Mouse (Mus musculus) hindbrain, embryonic 16.5 days (tissue): ENCODE data around the gene Rimbp3. TPM values are rescaled to one million over a fixed set of nuclear protein-coding genes. Genes with fewer than 3 reads are reported as not detected.

ENCODE experiments used
- ATAC-seq: fragments of 200-750 bp; cut with Nextera tagmentation; 2 replicates; pipeline ENCODE4 v1.8.0; 2017; ENCODE audit warnings: moderate TSS enrichment, moderate library complexity
- H3K27ac ChIP-seq: fragments of 300-500 bp; sonication (generic); 2 replicates; pipeline ENCODE4 v1.5.1; 2014; ENCODE audit warnings: low read depth, mild to moderate bottlenecking, control low read depth, low read length, moderate library complexity
- H3K27me3 ChIP-seq: fragments of 300-500 bp; sonication (generic); replicated peaks from 2 replicates; pipeline ENCODE4 v1.6.1; 2014; ENCODE audit warnings: low read length; ENCODE audit not compliant: control insufficient read depth, insufficient read depth
- H3K36me3 ChIP-seq: fragments of 300-500 bp; sonication (generic); 2 replicates; pipeline ENCODE4 v1.6.1; 2014; ENCODE audit warnings: mild to moderate bottlenecking, low read length, moderate library complexity, mixed read lengths; ENCODE audit not compliant: control insufficient read depth, insufficient read depth
- H3K4me1 ChIP-seq: fragments of 300-500 bp; sonication (generic); 2 replicates; pipeline ENCODE4 v1.6.1; 2014; ENCODE audit warnings: low read depth, low read length; ENCODE audit not compliant: control insufficient read depth, insufficient read depth
- H3K4me2 ChIP-seq: fragments of 300-500 bp; sonication (generic); 2 replicates; pipeline ENCODE4 v1.6.1; 2014; ENCODE audit warnings: mild to moderate bottlenecking, low read length, control low read depth, moderate library complexity
- H3K4me3 ChIP-seq: fragments of 300-500 bp; sonication (generic); 2 replicates; pipeline ENCODE4 v1.5.1; 2014; ENCODE audit warnings: mild to moderate bottlenecking, low read length, control low read depth, moderate library complexity
- H3K9ac ChIP-seq: fragments of 300-500 bp; sonication (generic); 2 replicates; pipeline ENCODE4 v1.6.1; 2014; ENCODE audit warnings: low read depth, mild to moderate bottlenecking, control low read depth, low read length, moderate library complexity
- H3K9me3 ChIP-seq: fragments of 300-500 bp; sonication (generic); 2 replicates; pipeline ENCODE4 v1.6.1; 2014; ENCODE audit warnings: mild to moderate bottlenecking, low read length, moderate library complexity; ENCODE audit not compliant: control insufficient read depth
- WGBS: fragments of 180-500 bp; shearing (Covaris S2); extraction: QIAGEN DNeasy Blood & Tissue Kit; methylation state at CpG from one replicate; pipeline ENCODE4 v1.1.7; 2014; 5-methylcytosine and 5-hydroxymethylcytosine counted together
- polyA plus RNA-seq: library from polyadenylated mRNA; unstranded; fragments of >200 nt; fragmentation: Nextera tagmentation; extraction: Ambion mirVana; gene quantifications from 2 replicates; pipeline ENCODE4 v1.2.1, GENCODE M21; 2015

The Rimbp3 gene
- polyA plus RNA-seq, 1 experiment from 2014 or later, result 1.9 TPM

DNA sequence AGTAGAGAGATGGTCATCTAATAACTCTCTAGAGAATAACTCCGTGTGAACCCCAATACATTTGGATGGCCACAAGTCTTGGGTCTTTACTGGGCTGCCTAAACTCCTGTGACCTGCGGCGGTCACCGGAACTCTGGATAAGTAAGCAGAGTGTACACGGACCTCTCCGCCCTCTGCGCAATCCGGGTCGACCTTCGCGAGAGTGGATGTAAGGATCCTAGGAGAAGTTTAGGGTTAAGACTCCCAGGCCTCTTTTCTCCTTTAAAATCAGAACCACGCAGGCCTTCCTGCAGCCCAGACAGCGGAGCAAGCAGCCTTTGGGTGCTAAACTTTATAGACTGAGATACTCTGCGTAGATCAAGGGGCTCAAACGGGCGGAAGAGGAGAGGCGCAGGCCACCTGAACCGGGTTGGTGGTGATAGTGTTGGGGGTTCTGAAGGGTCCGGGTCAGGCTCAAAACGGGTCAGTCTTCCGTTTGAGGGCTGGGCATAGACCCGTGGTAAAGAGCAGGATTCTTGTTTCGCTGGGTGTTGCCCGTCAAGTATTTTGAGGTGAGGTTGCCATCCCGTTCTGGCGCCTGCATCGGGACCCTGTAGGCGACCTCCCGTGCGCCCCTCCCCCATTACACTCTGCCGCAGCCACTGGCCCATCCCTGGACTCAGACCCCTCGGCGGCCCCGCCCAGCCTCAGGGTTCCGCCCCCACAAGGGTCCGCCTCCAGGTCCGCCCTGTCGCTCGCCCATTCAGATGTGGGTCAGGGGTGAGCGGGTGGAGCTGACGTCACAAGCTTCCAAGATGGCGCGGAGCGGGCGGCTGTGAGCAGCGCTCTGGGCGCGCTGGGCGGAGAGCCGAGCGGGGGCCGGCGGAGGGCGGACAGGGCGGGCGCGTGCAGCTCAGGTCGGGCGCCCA is 24.6 kb downstream of the Rimbp3 start, which contains the start of gene Hic2:
Gene Hic2, plus strand, starts transcription at position 779 of the 908 bp plus-strand sequence.
- Histone ChIP-seq H3K27ac (peak within 1 kb of the TSS; percentile 93), H3K36me3 (no peaks in the 10 kb centered on the region), H3K4me2 (peak within 1 kb of the TSS; percentile 72), H3K9me3 (no peaks in the 10 kb centered on the region), H3K27me3 (no peaks in the 10 kb centered on the region), H3K4me3 (peak within 1 kb of the TSS; percentile 82), H3K9ac (peak within 1 kb of the TSS; percentile 96), H3K4me1 (peaks cover 17% of the 10 kb centered on the region)
- under 1% methylated on average over 57 of the region's 59 CpGs for WGBS
- peak; percentile 96 for ATAC-seq

- H3K27ac ChIP-seq, result peak overlapping the region; percentile 93
- H3K4me2 ChIP-seq, result peak overlapping the region; percentile 72
- H3K36me3 ChIP-seq, result no peaks in the 10 kb centered on the region
- H3K9ac ChIP-seq, result peak overlapping the region; percentile 96
- H3K4me3 ChIP-seq, result peak overlapping the region; percentile 82
- WGBS, result 1% methylated on average over 47 of the region's 62 CpGs
- H3K4me1 ChIP-seq, result peaks cover 17% of the 10 kb centered on the region
- no peaks in the 10 kb centered on the region for H3K9me3 ChIP-seq
- ATAC-seq, result peak; percentile 82
- no peaks in the 10 kb centered on the region for H3K27me3 ChIP-seq
Observed at GRCm38 (mm10) chr16:17233702-17234498, 25.5 kb downstream of the Rimbp3 start.

DNA sequence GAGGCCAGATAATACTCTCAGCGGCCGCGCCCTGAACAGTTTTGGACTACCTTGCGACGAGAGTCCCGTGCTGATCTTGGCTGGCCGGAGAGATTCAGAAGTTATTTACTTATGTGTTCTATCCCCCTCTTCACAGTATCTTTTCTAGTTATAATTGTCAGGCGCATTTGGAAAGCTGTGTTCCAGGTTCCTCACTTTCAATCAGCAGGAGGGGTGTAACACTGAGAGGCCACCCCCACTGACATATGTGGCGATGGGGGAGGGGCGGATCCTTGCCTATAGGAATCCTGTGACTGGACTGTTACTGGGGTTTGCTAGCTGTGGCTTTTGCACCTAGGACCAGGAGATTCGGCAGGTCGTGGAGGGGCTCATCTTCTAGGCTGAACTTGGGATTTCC is 26.1 kb downstream of the Rimbp3 start:
- Histone ChIP-seq H3K4me2 (peak overlapping the region; percentile 72), H3K27me3 (no peaks in the 10 kb centered on the region), H3K36me3 (no peaks in the 10 kb centered on the region), H3K27ac (peak overlapping the region; percentile 93), H3K9ac (peak overlapping the region; percentile 96), H3K4me3 (peak overlapping the region; percentile 82), H3K4me1 (peaks cover 21% of the 10 kb centered on the region), H3K9me3 (no peaks in the 10 kb centered on the region)
- WGBS, result 3% methylated on average over 12 of the region's 12 CpGs
- ATAC-seq, result no peak

DNA sequence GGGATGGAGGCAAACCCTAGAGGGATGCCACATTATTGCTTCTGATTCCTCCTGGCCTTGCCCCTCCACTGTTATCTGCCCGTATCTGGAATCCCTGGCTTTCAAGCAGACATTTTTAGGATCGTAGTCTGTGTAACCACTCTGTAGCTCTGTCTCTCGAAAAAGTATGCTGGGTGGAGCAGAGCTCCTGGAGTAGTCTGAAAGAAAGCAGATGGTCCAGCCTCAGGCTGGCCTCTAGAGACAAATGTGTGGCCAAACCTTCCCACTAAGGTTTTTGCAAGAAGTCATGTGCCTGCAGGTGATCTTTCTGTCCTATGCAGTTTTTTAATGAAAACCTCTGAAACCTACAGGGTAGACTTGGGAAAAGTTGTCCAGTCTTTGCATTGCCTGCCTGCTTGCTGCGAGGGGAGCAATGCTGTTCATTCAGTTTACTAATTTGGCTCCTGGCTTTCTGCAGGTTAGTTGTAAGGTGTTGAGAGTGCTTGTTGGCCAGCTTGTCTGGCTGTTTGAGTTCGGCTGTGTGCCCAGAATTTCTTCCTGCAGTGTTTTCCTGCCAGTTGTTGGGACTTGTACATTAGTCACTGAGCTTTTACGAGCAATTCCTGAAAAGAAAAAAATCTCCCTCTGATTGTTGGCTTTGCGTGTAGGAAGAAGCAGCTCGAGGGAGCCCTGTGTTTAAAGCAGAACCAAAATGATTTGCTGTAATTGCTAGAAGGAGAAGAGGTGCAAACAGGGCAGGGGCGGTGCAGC is 26.7 kb downstream of the Rimbp3 start:
- Histone ChIP-seq H3K4me2 (peak overlapping the region; percentile 72), H3K9ac (peak overlapping the region; percentile 96), H3K27ac (no peak overlapping the region), H3K9me3 (no peaks in the 10 kb centered on the region), H3K36me3 (no peaks in the 10 kb centered on the region), H3K4me1 (peaks cover 21% of the 10 kb centered on the region), H3K4me3 (peak overlapping the region; percentile 82), H3K27me3 (no peaks in the 10 kb centered on the region)
- ATAC-seq, result no peak
- 40% methylated on average over 9 of the region's 9 CpGs for WGBS

DNA sequence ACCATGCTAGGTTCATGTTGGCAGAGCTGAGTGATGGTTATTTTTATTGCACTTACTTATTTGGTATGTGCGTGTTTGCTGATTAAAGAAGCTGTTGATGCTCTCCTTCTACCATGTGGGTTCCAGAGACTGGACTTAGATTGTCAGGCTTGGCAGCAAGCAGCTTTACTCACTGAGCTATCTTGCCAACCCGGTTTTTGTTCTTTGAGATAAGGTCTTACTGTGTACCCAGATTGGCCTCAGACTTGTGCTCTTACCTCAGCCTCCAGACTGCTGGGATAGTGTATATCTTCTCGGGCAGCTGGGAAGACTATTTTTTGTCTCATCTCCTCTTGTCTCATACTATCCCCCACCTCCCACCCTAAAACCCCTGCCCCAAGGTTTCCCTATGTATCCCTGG is 29.2 kb downstream of the Rimbp3 start:
- Histone ChIP-seq H3K4me2 (no peak overlapping the region), H3K36me3 (no peaks in the 10 kb centered on the region), H3K4me3 (no peak overlapping the region), H3K27ac (no peak overlapping the region), H3K9ac (no peak overlapping the region), H3K27me3 (no peaks in the 10 kb centered on the region), H3K9me3 (no peaks in the 10 kb centered on the region), H3K4me1 (peaks cover 21% of the 10 kb centered on the region)
- 92% methylated on average over 3 of the region's 3 CpGs for WGBS
- no peak for ATAC-seq

DNA sequence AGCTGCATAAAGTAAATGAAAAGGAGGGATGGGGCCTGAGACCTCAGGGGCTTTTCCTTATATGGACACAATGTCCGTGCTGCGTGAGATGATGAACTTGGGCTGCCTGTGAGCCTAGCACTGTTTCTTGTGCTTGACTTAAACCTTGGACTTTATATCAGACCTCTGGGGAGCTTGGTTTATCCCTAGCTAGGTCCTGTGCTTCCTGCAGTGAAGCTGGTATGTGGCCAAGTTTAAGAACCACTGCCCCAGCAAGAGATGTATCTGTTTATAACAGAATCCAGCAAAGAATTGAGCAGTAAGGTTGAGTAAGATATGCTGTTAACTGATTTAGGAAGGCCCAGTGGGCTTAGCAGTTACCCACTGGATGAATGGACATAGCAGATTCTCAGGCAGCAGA is 31.0 kb downstream of the Rimbp3 start:
- peaks cover 21% of the 10 kb centered on the region for H3K4me1 ChIP-seq
- no peak overlapping the region for H3K4me2 ChIP-seq
- 84% methylated on average over 2 of the region's 2 CpGs for WGBS
- no peak overlapping the region for H3K27ac ChIP-seq
- no peak overlapping the region for H3K9ac ChIP-seq
- no peaks in the 10 kb centered on the region for H3K27me3 ChIP-seq
- H3K4me3 ChIP-seq, result no peak overlapping the region
- ATAC-seq, result no peak
- H3K36me3 ChIP-seq, result no peaks in the 10 kb centered on the region
- no peaks in the 10 kb centered on the region for H3K9me3 ChIP-seq

GRCm38 (mm10) chr16:17243731-17244130 is 35.3 kb downstream of the Rimbp3 start:
- H3K4me2 ChIP-seq, result no peak overlapping the region
- no peaks in the 10 kb centered on the region for H3K36me3 ChIP-seq
- H3K27me3 ChIP-seq, result no peaks in the 10 kb centered on the region
- H3K4me3 ChIP-seq, result no peak overlapping the region
- H3K27ac ChIP-seq, result no peak overlapping the region
- peaks cover 4% of the 10 kb centered on the region for H3K4me1 ChIP-seq
- ATAC-seq, result no peak
- 84% methylated on average over 1 of the region's 1 CpGs for WGBS
- H3K9ac ChIP-seq, result no peak overlapping the region
- H3K9me3 ChIP-seq, result no peaks in the 10 kb centered on the region

GRCm38 (mm10) chr16:17244996-17245395 is 36.6 kb downstream of the Rimbp3 start:
- Histone ChIP-seq H3K36me3 (no peaks in the 10 kb centered on the region), H3K9me3 (no peaks in the 10 kb centered on the region), H3K27me3 (no peaks in the 10 kb centered on the region), H3K4me1 (no peaks in the 10 kb centered on the region; the same call in none of the 2 replicates), H3K9ac (no peak overlapping the region), H3K27ac (no peak overlapping the region), H3K4me2 (no peak overlapping the region), H3K4me3 (no peak overlapping the region)
- ATAC-seq, result no peak
- WGBS, result 88% methylated on average over 1 of the region's 1 CpGs
